Mouse (Mus musculus) gastrocnemius, postnatal 36 days (tissue): ENCODE data around the gene Npcd. TPM values are rescaled to one million over a fixed set of nuclear protein-coding genes. Genes with fewer than 3 reads are reported as not detected.

Source experiments
- DNase-seq, 2 experiments: peaks; one replicate each; pipeline ENCODE4 v3.0.0; 2022
- intact Hi-C: fragments of 180-260 bp; cut with DNase I; formaldehyde crosslinking; loops from one replicate; pipeline ENCODE4 v1.15.1; 2025
- total RNA-seq, 2 experiments: library from RNA; stranded (reverse); gene quantifications; 2 replicates each; pipeline ENCODE4 v1.2.3; 2021

Gene Npcd
- total RNA-seq, 2 experiments from 2014 or later, result 0.26 TPM; not detected in 1

DNA sequence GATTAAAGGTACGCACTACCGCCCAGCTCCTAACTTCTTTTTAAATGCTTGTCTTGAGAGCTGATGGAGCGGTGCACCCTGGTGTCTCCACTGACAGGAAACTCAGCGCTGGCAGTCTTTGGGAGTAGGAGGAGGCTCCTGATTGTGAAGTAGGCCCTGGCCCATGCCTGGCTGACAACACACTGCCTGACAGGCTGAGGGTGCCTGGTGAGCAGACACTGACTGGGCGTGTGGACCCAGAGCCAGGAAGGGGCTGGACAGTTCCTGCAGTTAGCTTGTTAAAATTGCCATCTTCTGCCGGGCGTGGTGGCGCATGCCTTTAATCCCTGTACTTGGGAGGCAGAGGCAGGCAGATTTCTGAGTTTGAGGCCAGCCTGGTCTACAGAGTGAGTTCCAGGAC is 83.8 kb downstream of the Npcd start:
- DNase-seq, result no peak
- intact Hi-C loops, result loop anchor here (5.0 to 10.0 kb wide), 3 partner anchors 52 to 135 kb away; partner anchors contain the start of gene Nptxr

GRCm38 (mm10) chr15:79749162-79749561 is 84.9 kb downstream of the Npcd start:
- DNase-seq, result no peak
- intact Hi-C loops, result no loop called here

DNA sequence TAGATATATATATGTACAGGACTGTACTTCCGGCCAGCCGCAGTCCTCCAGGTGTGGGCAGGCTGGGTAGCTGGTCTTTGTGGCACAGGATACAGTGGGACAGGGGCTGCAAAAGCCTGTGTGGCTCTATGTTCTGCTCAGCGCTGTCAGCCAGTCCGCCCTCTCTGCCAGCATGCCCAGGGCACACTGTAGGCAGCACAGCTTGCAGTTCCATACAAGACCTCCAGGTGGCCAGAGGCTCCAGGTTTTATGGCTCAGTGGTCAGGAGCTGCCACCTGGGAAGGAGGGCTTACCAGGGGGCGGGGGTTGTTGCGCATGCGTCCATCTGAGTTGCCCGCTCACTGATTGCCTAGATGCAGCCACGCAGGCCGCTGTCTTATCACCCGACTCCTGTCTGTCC is 86.0 kb downstream of the Npcd start:
- DNase-seq, result no peak
- intact Hi-C loops, result no loop called here

DNA sequence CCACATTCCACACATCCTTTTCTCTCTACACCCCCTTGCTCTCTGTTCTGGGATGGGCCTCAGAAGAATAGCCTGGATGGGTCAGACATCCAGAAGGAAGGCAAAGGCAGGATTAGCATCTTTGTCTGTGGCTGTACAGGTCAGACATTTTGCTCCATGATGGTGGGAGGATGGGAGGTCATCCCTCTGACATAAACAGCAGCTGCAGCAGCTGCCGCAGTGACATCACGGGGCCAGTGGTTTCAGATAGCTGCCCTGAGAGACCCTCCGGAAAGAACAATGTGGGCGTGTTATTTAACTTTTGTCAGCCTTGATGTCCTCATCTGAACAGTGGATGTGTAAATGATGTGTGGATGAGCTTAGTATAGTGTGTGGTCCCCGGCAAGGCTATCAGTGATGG is 88.2 kb downstream of the Npcd start:
- DNase-seq, result no peak
- intact Hi-C loops, result no loop called here

DNA sequence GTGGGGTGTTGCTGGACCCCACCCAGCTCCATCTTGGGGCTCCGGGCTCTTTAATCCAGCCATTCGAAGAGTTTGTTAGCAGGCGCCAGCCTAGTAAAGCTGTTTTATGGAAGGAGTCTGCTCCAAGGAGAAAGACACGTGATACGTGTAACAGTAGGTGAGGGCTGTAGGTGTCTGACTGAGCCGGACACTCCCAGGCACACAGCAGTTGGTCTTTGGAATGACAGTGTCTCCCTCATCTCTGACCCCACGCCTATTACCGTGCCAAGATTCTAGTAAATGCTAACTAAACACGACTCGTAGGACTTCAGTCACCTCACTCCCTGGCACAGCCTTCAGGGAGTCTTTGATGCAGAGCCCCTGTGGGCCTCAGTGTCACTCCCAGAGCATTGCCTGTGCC is 88.7 kb downstream of the Npcd start:
- DNase-seq, result no peak
- intact Hi-C loops, result no loop called here

DNA sequence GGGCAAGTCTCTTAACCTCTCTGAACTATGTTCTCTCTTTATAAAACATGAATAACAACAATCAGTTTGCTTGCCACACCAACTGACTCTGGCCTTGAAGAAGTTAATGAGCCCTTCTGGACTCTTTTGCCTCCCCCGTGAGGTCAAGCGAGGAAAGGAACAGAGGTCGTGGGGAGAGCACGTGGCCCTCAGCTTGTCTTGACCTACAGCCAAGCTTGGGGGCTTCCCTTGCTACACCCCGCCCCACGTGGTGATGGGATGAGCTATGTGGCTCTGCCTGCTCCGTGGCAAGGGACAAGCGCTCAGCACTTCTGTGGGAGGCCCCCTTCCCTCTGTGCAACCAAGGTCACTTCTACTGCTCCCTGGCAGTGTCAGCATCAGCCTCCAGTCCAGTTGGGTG is 89.3 kb downstream of the Npcd start:
- intact Hi-C loops, result no loop called here
- DNase-seq, result no peak

GRCm38 (mm10) chr15:79744001-79744400 is 90.0 kb downstream of the Npcd start:
- no peak for DNase-seq
- intact Hi-C loops, result no loop called here

DNA sequence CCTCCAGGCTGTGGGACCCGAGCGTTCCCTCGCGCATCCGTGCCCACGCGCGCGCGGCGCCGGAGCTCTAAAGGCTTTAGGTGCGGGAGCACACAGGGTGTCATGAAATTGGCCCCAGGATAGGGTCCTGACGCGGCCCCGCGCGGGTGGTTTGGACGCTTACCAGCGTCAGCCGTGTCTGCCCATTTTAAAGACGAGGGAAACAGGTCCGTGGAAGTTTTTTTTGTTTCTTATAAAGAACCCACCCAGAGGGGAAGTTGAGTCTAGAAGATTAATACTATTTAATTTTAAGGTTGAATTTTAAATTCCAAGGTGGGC is 91.4 kb downstream of the Npcd start:
- intact Hi-C loops, result no loop called here

DNA sequence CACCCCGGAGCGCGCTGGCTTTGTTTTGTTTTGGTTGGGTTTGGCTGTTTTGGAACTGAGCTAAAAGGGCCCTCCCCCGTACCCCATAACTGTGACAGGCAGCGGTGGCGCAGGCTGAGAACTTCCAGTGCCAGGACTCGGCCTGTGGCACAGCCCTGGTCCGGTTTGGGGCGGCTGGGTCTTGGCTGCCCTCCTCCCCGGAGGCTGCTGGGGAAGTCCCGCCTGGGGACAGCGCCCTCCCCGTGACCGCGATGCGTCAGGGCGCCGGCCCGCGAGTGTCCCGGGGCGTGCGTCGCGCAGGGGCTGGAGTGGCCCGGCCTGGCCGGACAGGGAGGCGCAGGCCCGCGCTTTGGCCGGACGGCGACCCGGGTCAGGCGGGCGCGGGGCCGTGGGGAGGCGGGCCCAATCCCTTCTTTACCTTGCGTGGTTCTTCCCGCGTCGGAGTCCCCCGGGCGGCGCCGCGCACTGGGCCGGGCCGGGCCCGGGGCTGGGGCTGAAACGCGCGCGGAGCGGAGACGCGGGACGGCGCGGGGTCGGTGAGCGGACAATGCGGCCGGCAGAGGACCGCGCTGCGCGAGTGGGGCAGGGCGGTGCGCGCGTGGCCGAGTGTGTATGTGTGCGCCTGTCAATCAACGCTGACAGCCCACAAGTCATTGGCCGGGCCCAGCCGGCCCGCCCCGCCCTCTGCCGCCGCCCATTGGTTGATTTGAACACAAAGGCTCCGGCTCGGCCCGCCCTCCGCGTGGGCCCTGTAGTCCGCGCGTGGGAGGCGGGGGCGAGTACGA is 91.9 kb downstream of the Npcd start, which contains the start of gene Sun2:
TSS of gene Sun2 (minus strand) at position 616 of the 785 bp plus-strand sequence.
- peak; percentile 88 to 90 for DNase-seq
- intact Hi-C loops, result no loop called here

More for the DNA sequence above, 91.4 kb downstream of the Npcd start:
- no peak for DNase-seq

DNA sequence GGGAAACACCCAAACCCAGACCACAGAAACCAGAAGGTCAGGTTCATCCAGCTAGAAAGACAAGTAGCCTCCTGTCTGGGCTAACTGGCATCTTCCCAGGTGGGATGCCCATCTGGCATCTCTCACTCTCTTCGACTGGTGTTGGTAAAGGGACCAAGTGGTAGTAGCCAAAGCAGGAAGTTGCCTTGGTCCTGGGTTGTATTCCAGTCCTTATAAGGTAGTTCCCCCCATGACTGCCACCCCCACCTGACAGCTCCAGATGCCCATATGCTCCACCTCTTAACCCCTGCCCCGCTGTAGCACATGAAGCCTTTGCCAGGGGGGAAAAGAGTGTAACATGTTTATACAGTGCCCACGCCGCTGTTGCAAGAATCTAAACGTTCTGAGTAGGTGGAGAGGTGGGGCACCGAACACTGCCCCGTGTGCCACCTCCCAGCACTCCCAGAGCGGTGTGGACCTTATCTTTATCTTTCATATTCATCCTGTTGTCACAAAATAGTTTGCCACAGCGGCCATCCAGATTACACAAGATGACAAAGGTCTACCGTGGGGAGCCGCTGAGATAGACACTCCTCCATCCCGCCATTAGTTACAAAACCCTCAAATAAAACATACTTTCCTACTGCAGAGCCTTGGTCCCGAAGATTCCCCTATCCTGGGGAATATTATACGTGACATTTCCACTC is 92.7 kb downstream of the Npcd start:
- intact Hi-C loops, result no loop called here
- DNase-seq, result no peak

GRCm38 (mm10) chr15:79740739-79741138 is 93.3 kb downstream of the Npcd start:
- intact Hi-C loops, result no loop called here

More at GRCm38 (mm10) chr15:79740739-79741138, 93.3 kb downstream of the Npcd start:
- no peak for DNase-seq

Other genes with a start within 250 kb of the Npcd start
- gene Dmc1, start 229.1 kb downstream of the Npcd start, total RNA-seq, result not detected
- under 1 TPM; 0.81 to 0.87 TPM for gene Fam227a, start 175.3 kb downstream of the Npcd start, total RNA-seq
- 10 to 100 TPM; 12.1 to 14.5 TPM for gene Cby1, start 175.0 kb downstream of the Npcd start, total RNA-seq
- gene Tomm22, start 163.4 kb downstream of the Npcd start, total RNA-seq, result 10 to 100 TPM; 56.5 to 60.2 TPM
- 10 to 100 TPM; 12.1 to 13.3 TPM for gene Josd1, start 146.3 kb downstream of the Npcd start, total RNA-seq
- 10 to 100 TPM; 22.5 to 24.2 TPM for gene Gtpbp1, start 143.4 kb downstream of the Npcd start, total RNA-seq
- gene Sun2, start 91.7 kb downstream of the Npcd start, total RNA-seq, result 10 to 100 TPM; 76.2 to 86.8 TPM
- gene Dnal4, start 56.4 kb downstream of the Npcd start, total RNA-seq, result 1 to 10 TPM; 4.9 to 6.0 TPM
- under 1 TPM; 0.66 to 0.72 TPM for gene Nptxr, start 29.5 kb downstream of the Npcd start, total RNA-seq
- 10 to 100 TPM; 10.4 to 12.7 TPM for gene Cbx6, start 451 bp upstream of the Npcd start, total RNA-seq
- 1 to 10 TPM; 2.7 to 4.7 TPM for gene Apobec3, start 57.4 kb upstream of the Npcd start, total RNA-seq
- gene Cbx7, start 136.9 kb upstream of the Npcd start, total RNA-seq, result 10 to 100 TPM; 10.8 to 16.8 TPM
- gene Pdgfb, start 180.7 kb upstream of the Npcd start, total RNA-seq, result 10 to 100 TPM; 16.5 to 17.9 TPM